Mouse (Mus musculus) kidney, adult 2 months (tissue): ENCODE measurements around the gene Agps.

ENCODE experiments used
- CTCF ChIP-seq: fragments of 200-500 bp; conservative IDR thresholded peaks from 2 replicates; pipeline ENCODE4 v1.5.1; 2011; ENCODE audit warnings: low read depth, mild to moderate bottlenecking, control low read depth, low read length, moderate library complexity, mixed read lengths; ENCODE audit not compliant: insufficient read depth, insufficient read length
- POLR2A ChIP-seq: fragments of 200-500 bp; IDR thresholded peaks from one replicate; pipeline ENCODE4 v1.6.1; 2011; ENCODE audit warnings: low read depth, low read length, control low read depth

DNA sequence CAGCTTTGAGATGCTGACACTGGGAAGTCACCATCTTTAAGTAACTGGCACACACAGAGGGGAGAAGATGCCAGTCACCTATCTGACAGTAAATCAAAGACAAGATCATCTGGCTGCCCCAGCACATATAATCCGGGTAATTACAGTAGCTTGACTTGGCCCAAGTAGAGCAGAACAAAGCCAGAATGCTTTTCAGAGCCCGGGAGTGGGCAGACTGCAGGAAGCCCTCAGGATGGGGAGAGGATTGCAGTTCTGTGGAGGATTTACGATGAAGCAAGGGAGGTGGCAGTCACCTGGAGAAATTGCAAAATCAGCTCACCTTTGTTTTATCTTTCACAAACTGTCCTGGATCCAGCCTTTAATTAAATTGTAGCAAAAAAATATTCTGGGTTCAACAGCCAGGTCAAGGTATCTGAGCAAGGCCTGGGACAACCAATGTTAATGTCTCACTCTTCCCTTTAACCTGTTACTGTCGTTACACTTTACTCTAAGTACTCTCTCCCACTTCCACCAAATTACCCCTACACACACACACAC, 33.5 kb upstream of the Agps start:
- TF ChIP-seq CTCF (no peak), POLR2A (no peak)
